ENCODE assay signal across 8 mouse cellular contexts in the genomic region with DNA sequence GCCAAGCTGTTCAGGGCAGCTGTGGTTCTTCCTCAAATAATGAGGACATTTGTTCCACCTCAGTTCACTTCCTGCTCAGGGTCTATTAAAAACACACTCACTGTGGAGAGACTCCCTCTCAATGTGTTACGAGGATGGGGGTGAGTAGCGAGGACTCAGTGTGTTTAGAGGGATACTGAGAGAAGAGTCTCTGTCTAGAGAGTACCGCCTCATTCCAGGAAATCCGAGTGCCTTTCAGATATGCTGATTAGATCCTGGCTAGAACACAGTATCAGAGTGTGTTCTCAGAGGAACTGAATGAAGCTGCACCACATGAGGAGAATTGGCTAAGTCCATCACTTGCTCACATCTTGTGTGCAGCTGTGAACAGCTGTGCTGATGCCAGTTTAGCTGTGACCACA.
A peak's percentile ranks its signal among the peaks of the same experiment; 100 is the strongest.
DNase-seq lines count a peak whose midpoint lies in the region; ATAC-seq and TF ChIP-seq lines count a peak whose summit lies in the region.

No protein-coding gene starts in this region.

- no peaks in the 10 kb centered on the region for H3K36me3 ChIP-seq in kidney, postnatal 0 days (ENCODE audit: insufficient read depth, low read length)
- H3K36me3 ChIP-seq in hindbrain, embryonic 12.5 days: no peaks in the 10 kb centered on the region

- no peak for ATAC-seq in kidney, postnatal 0 days (replicated peaks; ENCODE audit: low FRiP score, low read depth)
- no peak for ATAC-seq in hindbrain, embryonic 12.5 days (ENCODE audit: low FRiP score)

- WGBS in kidney, postnatal 0 days: 22% methylated on average over 4 of the region's 4 CpGs
- 27% methylated on average over 4 of the region's 4 CpGs for WGBS in hindbrain, embryonic 12.5 days

- peak; percentile 58 for DNase-seq in kidney, postnatal 0 days (ENCODE audit: low spot score)
- DNase-seq in kidney, postnatal 36 days: no peak
- peak; percentile 13 for DNase-seq in embryo, embryonic 10.5 days (ENCODE audit: low spot score)
- peak; percentile 15 for DNase-seq in neural tube, embryonic 10.5 days (ENCODE audit: extremely low spot score, low spot score)
- DNase-seq in thymus, postnatal 10 days (ENCODE audit: low spot score in 2 of 2): no peak
- DNase-seq in ovary, postnatal 36 days (ENCODE audit: low spot score): no peak
- DNase-seq in adipocyte (ENCODE audit: low spot score): no peak

- no peaks in the 10 kb centered on the region for H3K4me1 ChIP-seq in kidney, postnatal 0 days (replicated peaks; ENCODE audit: insufficient read depth, low read length)
- H3K4me1 ChIP-seq in hindbrain, embryonic 12.5 days: peaks cover 6% of the 10 kb centered on the region

- no peak overlapping the region for H3K9ac ChIP-seq in kidney, postnatal 0 days (ENCODE audit: low read depth, low read length)
- no peak overlapping the region for H3K9ac ChIP-seq in hindbrain, embryonic 12.5 days

- H3K4me2 ChIP-seq in kidney, postnatal 0 days (ENCODE audit: low read length): no peak overlapping the region
- no peak overlapping the region for H3K4me2 ChIP-seq in hindbrain, embryonic 12.5 days (replicated peaks)

- H3K4me3 ChIP-seq in kidney, postnatal 0 days (replicated peaks; ENCODE audit: low read depth, low read length): no peak overlapping the region
- no peak overlapping the region for H3K4me3 ChIP-seq in hindbrain, embryonic 12.5 days

- no peak overlapping the region for H3K27ac ChIP-seq in kidney, postnatal 0 days
- H3K27ac ChIP-seq in hindbrain, embryonic 12.5 days: 0 out of 2 replicates have a peak overlapping the region, but pooled peaks have one; percentile 14

- no peaks in the 10 kb centered on the region for H3K27me3 ChIP-seq in kidney, postnatal 0 days (ENCODE audit: insufficient read depth, low read length)
- no peaks in the 10 kb centered on the region for H3K27me3 ChIP-seq in hindbrain, embryonic 12.5 days

- no peaks in the 10 kb centered on the region for H3K9me3 ChIP-seq in kidney, postnatal 0 days (replicated peaks; ENCODE audit: low read length)
- H3K9me3 ChIP-seq in hindbrain, embryonic 12.5 days (replicated peaks): no peaks in the 10 kb centered on the region

- no peak for TF ChIP-seq CTCF in kidney, postnatal 0 days (IDR thresholded peaks at IDR 0.05; ENCODE audit: low read depth)

Comparison
In these comparisons a context has a peak if more than half of its experiments do, and no peak if none do; other contexts are left out.
1. DNase-seq: peak in kidney, postnatal 0 days (single experiment), embryo, embryonic 10.5 days (single experiment) and neural tube, embryonic 10.5 days (single experiment); none in kidney, postnatal 36 days (0 of 2), thymus, postnatal 10 days (0 of 2), ovary, postnatal 36 days (single experiment) and adipocyte (single experiment).